Mouse (Mus musculus) heart, embryonic 11.5 days (tissue): Measurements from ENCODE around the gene Nkd1. TPM values are rescaled to one million over a fixed set of nuclear protein-coding genes. Genes with fewer than 3 reads are reported as not detected.

Experiments used
- ATAC-seq: fragments of 200-750 bp; cut with Nextera tagmentation; replicated peaks from 2 replicates; pipeline ENCODE4 v1.8.0; 2017; ENCODE audit warnings: moderate library complexity; ENCODE audit not compliant: insufficient number of reproducible peaks, low FRiP score, low TSS enrichment
- H3K27ac ChIP-seq: fragments of 300-500 bp; sonication (generic); 2 replicates; pipeline ENCODE4 v1.5.1; 2014; ENCODE audit warnings: mild to moderate bottlenecking, low read depth, low read length
- H3K27me3 ChIP-seq: fragments of 300-500 bp; sonication (generic); 2 replicates; pipeline ENCODE4 v1.6.1; 2014; ENCODE audit warnings: mild to moderate bottlenecking, low read length, mixed read lengths; ENCODE audit not compliant: control insufficient read depth, insufficient read depth
- H3K36me3 ChIP-seq: fragments of 300-500 bp; sonication (generic); 2 replicates; pipeline ENCODE4 v1.6.1; 2014; ENCODE audit warnings: mild to moderate bottlenecking, low read length, moderate library complexity, mixed read lengths; ENCODE audit not compliant: control insufficient read depth, insufficient read depth
- H3K4me1 ChIP-seq: fragments of 300-500 bp; sonication (generic); 2 replicates; pipeline ENCODE4 v1.6.1; 2014; ENCODE audit warnings: low read length; ENCODE audit not compliant: control insufficient read depth, insufficient read depth
- H3K4me2 ChIP-seq: fragments of 300-500 bp; sonication (generic); 2 replicates; pipeline ENCODE4 v1.6.1; 2014; ENCODE audit warnings: mild to moderate bottlenecking, moderate library complexity
- H3K4me3 ChIP-seq: fragments of 300-500 bp; sonication (generic); 2 replicates; pipeline ENCODE4 v1.5.1; 2014; ENCODE audit warnings: low read depth, low read length
- H3K9ac ChIP-seq: fragments of 300-500 bp; sonication (generic); 2 replicates; pipeline ENCODE4 v1.6.1; 2014; ENCODE audit warnings: mild to moderate bottlenecking, low read depth, low read length, moderate library complexity
- H3K9me3 ChIP-seq: fragments of 300-500 bp; sonication (generic); replicated peaks from 2 replicates; pipeline ENCODE4 v1.6.1; 2016; ENCODE audit warnings: low read length; ENCODE audit not compliant: control insufficient read depth
- WGBS: fragments of 180-500 bp; shearing (Covaris S2); extraction: QIAGEN DNeasy Blood & Tissue Kit; methylation state at CpG from one replicate; pipeline ENCODE4 v1.1.7; 2014; ENCODE audit not compliant: insufficient replicate concordance; 5-methylcytosine and 5-hydroxymethylcytosine counted together
- polyA plus RNA-seq: library from polyadenylated mRNA; unstranded; fragments of >200 nt; fragmentation: Nextera tagmentation; extraction: Ambion mirVana; gene quantifications from 2 replicates; pipeline ENCODE4 v1.2.1, GENCODE M21; 2014

Nkd1 gene
- polyA plus RNA-seq, 1 experiment from 2014 or later = 17.3 TPM

- no peak for ATAC-seq
- H3K27ac ChIP-seq = no peak within 1 kb of the TSS
- no peak within 1 kb of the TSS for H3K4me2 ChIP-seq
Measured at GRCm38 (mm10) chr8:88635474-88636397, 114.6 kb downstream of the Nkd1 start, which contains the start of gene Snx20. Snx20 (minus strand) TSS chr8:88636128.

GRCm38 (mm10) chr8:88637092-88638000 lies 116.2 kb downstream of the Nkd1 start:
- no peak for ATAC-seq
- 67% methylated on average over 9 of the region's 9 CpGs for WGBS
- no peaks in the 10 kb centered on the region for H3K9me3 ChIP-seq

More at GRCm38 (mm10) chr8:88635474-88636397, 114.6 kb downstream of the Nkd1 start, which contains the start of gene Snx20:
- peaks cover 3% of the 10 kb centered on the region; the same call in 1 of the 2 replicates for H3K4me1 ChIP-seq
- no peaks in the 10 kb centered on the region for H3K36me3 ChIP-seq
- 73% methylated on average over 14 of the region's 14 CpGs for WGBS
- no peak within 1 kb of the TSS for H3K9ac ChIP-seq
- H3K9me3 ChIP-seq = no peaks in the 10 kb centered on the region
- no peaks in the 10 kb centered on the region; the same call in 1 of the 2 replicates for H3K27me3 ChIP-seq
- no peak within 1 kb of the TSS for H3K4me3 ChIP-seq

GRCm38 (mm10) chr8:88638908-88639307 lies 117.8 kb downstream of the Nkd1 start:
- Histone ChIP-seq H3K4me1 (no peaks in the 10 kb centered on the region; the same call in 1 of the 2 replicates), H3K9ac (no peak overlapping the region), H3K27me3 (no peaks in the 10 kb centered on the region; the same call in 1 of the 2 replicates), H3K4me2 (no peak overlapping the region), H3K9me3 (no peaks in the 10 kb centered on the region), H3K4me3 (no peak overlapping the region), H3K27ac (no peak overlapping the region), H3K36me3 (no peaks in the 10 kb centered on the region)
- 89% methylated on average over 3 of the region's 3 CpGs for WGBS
- ATAC-seq = no peak

More at GRCm38 (mm10) chr8:88637092-88638000, 116.2 kb downstream of the Nkd1 start:
- Histone ChIP-seq H3K4me1 (peaks cover 3% of the 10 kb centered on the region; the same call in 1 of the 2 replicates), H3K27me3 (no peaks in the 10 kb centered on the region; the same call in 1 of the 2 replicates), H3K4me2 (no peak overlapping the region), H3K27ac (no peak overlapping the region), H3K36me3 (no peaks in the 10 kb centered on the region), H3K4me3 (no peak overlapping the region), H3K9ac (no peak overlapping the region)

- no peak overlapping the region for H3K9ac ChIP-seq
- H3K4me1 ChIP-seq = peaks cover 10% of the 10 kb centered on the region
- no peak for ATAC-seq
- no peak overlapping the region for H3K4me3 ChIP-seq
- H3K9me3 ChIP-seq = no peaks in the 10 kb centered on the region
- 80% methylated on average over 5 of the region's 5 CpGs for WGBS
- no peak overlapping the region for H3K27ac ChIP-seq
- H3K27me3 ChIP-seq = peaks cover 2% of the 10 kb centered on the region; the same call in 1 of the 2 replicates
- no peak overlapping the region for H3K4me2 ChIP-seq
- no peaks in the 10 kb centered on the region for H3K36me3 ChIP-seq
Measured at GRCm38 (mm10) chr8:88642734-88643564, 121.8 kb downstream of the Nkd1 start.

Other genes with a start within 250 kb of the Nkd1 start
- 2.4 and 2.9 TPM in 2 replicates for gene Adcy7, start 249.0 kb upstream of the Nkd1 start, polyA plus RNA-seq
- gene Brd7, start 159.2 kb upstream of the Nkd1 start, polyA plus RNA-seq = 73.3 and 79.7 TPM in 2 replicates
- gene Snx20, start 114.8 kb downstream of the Nkd1 start, polyA plus RNA-seq = 0.39 and 0.63 TPM in 2 replicates
- gene Nod2, start 126.0 kb downstream of the Nkd1 start, polyA plus RNA-seq = 0.04 TPM in 1 of 2 replicates, not detected in the other
- gene Cyld, start 175.7 kb downstream of the Nkd1 start, polyA plus RNA-seq = 10.2 and 11.5 TPM in 2 replicates